Mouse (Mus musculus): Measurements from ENCODE around the gene Insrr.
"Not testable (repeated sequence)": the region's sequence is repeated elsewhere in the genome, so short reads cannot be mapped to it uniquely, and the experiment has no call there.

The Insrr gene

DNA sequence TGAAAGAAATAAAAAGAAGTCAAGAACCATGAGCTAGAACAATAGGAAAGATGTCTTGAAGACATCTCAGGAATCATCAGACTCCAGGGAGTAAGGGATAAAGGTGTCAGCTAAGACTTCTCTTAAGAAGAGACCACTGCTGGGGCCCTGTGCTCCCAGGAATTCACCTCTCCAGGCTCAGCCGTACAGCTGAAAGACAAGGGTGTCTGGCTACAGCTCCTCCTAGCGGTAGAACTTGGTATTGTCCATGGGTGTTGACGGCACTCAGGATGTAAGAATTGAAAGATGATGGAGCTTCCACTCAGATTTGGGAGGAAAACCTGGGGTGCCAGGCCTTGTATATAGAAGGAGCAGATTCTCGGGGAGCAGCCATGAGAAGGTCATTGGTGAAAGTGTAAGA, 41.9 kb downstream of the Insrr start:
- DNase-seq: peak; percentile 30

DNA sequence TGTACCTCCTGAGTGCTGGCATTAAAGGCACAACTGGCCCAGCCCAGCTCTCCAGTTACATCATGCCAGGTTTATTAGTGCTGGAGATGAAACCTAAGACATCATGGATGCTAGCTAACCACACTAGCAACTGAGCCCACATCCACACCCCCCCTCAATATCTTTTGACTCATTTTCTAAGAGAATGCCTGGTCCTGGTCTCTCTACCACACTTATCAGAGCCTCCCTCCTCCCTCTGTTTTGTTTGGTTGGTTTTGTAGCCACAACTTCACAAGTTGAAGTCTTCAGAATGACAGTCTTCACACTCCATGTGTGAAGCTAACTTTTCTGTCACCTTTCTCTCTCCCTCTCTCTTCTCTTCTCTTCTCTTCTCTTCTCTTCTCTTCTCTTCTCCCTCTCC, 44.1 kb downstream of the Insrr start:
- DNase-seq: no peak

DNA sequence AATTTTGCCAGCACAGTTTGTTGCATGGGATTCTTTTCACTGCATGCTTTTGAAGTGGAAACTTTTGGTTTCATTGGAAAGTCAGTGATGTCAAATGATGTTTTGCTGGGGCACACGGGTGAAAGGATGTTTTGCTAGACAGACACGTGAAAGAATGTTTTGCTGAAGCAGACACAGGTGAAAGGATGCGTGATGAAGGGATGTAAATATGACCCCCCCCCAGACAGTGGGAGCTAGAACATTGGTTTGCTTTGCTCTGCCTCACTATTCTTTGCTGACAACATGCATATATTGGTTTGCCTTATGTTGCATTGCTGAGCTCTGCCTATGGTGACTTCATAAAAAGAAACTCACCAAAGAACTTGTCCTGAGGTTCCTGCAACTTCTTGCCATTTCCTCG, 48.2 kb downstream of the Insrr start:
- DNase-seq: no peak

DNA sequence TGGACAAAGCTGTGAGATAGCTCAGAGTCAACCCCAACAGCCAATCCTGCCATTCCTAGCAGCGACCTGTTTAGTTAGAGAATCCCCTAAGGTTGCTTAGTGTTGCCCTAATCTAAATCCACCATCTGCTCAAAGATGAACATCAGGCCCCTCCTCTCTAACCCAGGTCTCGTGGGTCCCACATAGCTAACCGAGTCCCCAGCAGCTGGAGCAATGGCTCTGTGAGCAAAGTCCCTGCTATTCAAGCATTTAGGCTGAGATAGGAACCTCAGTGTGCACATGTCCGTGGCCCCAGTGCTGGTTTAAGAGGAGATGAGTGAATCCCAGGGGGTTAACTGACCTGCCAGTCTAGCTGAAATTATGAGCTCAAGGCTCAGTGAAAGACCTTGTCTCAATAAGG, 49.4 kb downstream of the Insrr start:
- no peak for DNase-seq

DNA sequence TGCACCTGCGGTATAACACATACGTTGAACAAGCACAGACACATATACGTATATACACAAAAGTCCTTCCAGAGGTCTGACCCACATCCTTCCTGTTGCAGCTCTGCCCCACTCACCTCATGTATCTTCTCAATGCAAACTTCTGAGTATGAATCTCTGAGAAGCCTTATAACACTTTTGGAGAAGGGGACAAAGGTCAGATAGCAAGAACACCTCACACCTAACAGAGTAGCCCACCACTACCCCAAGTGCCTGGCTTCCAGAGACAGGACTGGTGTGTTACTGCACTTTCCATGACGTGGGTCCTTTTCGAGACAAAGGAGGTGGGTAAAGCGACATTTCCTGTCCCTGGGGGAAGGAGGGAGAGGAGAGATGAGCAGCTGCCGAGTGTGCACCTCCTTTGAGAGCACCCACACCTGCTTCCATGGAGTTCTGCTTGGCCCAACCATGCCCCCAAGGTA, 49.9 kb downstream of the Insrr start, which contains the start of gene Sh2d2a:
Gene Sh2d2a (plus strand): TSS at position 106 of the 461 bp plus-strand sequence.
- no peak for DNase-seq

DNA sequence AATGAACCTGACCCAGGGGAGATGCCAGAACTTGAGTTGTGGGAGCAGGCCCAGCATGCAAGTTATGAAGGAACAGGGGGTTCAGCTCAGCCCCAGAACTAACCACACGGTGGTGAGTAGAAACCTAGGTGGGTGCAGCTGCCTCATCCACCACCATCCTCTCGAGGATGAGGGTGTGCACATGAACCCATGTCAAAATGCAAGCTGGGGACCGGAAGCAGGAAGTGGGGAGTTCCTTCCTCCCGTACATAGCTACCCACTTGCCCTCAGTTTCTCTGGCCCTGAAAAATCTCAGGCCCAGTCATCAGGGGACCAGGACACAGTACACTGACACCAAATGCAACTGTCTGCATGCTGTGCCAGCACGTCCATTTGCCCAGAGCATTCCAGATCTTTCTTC, 50.9 kb downstream of the Insrr start:
- no peak for DNase-seq

DNA sequence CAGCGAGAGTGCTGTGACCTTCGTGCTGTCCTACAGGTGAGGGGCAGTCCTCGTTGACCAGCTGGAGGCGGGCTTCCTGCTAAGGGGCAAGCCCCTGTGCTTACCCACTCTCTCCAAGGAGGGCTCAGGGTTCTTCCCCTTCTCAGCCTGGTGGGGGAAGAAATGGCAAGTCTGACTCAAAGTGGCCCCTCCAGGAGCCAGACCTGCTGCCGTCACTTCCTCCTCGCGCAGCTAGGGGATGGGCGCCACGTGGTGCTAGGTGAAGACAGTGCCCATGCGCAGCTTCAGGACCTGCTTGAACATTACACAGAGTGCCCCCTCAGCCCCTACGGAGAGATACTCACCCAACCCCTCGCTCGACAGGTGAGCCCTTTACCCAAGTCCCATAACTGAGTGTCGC, 52.4 kb downstream of the Insrr start:
- DNase-seq: no peak

DNA sequence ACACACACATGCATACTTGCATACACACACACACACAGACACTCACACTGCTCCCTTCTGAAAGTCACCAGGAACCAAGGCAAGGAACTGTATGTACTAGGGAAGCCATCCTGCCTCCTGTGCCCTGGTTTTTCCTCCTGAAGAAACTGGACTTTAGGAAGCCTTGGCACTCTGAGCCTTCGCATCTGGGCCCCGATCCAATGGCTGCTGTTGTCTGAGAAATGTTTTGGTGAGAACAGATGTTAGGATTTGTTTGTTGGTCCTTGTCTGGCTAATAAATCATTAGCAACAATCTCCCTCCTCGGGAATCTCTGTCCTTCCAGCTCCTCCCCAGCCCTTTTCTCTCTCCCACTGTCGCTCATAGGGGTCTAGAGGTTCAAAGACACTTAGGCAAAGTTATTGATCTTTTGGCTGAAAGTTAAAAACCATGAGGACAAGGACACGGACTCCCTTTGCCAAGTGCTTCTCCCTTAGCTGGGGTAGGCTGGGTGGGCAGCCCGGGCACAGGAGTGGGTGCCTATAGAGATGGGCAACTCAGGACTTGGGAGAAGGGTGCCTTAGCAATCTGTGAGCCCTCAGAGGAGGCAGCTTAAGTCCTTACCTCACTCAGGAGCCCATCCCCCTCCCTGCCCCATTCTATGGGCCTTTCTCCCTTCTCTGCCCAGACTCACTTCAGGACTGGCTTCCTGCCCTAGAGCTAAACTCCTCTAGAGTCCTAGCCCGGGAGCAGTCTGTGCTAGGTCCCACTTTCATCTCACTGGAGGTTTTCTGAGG, 58.2 kb downstream of the Insrr start:
- DNase-seq: no peak

DNA sequence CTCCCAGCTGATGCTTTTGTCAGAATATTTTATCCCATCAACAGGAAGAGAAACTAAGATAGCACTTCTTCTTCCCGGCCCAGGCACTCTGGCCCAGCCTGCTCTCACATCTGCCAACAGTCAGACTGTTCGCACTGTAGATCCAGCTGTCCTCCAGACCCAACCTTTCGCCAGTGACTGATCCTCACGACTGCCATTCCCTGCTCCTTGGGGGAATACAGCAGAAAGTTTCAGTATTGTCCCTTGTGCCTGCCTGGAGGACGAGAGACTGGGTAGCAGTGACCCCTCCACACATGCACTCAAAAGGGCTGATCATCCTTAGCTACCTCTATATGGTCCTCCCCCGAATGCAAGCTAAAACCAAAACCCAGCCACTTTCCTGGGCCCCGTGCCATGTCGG, 59.2 kb downstream of the Insrr start:
- no peak for DNase-seq

DNA sequence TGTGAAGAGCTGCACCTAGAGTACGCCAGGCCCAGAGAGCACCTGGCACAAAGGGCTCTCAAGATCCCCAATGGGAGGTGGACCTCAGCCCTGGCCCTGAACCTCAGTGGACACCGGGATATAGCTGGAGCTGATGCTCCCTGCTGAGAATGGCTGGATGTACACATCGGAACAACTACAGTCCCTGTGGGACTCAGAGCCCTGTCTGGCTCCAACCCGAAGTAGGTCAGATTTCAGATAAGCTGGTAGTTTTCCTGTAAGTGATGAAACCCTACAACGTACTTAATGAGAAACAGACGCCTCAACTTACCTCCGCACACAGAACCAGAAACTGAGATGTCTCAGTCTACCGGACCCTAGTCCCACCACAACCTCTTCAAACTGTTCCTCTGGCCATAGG, 60.9 kb downstream of the Insrr start:
- DNase-seq: no peak

DNA sequence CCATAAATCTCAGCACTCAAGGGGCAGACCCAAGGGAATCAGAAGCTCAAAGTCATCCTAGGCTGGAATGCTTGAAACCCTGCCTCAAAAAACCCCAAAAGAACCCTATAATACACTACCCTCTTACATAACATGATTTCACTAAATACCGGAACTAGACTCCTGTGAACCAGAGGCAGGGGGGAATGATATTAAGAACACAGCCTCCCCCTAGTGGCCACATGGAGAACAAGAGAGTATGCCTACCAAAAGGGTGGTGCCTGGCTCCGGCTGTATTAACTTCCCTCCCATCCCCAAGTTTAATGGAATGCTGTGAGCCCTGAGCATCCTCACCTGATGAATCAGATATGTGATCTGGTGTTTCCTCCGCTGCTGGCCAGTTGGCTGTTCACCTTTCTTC, 63.1 kb downstream of the Insrr start:
- peak; percentile 44 for DNase-seq

DNA sequence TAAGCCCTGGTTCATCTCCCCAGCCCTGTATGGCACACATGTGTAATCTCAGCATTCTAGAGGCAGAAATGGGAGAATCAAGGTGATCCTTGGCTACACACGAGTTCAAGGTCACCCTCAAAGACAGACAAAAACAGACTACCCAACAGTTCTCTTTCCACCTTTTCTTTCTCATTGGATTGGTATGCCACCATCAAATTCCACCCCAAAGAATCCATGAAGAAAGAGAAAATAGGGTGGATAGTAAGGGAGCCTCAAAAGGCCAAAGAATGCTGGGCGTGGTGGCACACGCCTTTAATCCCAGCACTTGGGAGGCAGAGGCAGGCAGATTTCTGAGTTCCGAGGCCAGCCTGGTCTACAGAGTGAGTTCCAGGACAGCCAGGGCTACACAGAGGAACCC, 67.4 kb downstream of the Insrr start:
- not testable (repeated sequence) for DNase-seq
